Mouse (Mus musculus): ENCODE results near the gene Ncmap. TPM values are rescaled to one million over a fixed set of nuclear protein-coding genes. Genes with fewer than 3 reads are reported as not detected.
A peak's percentile ranks its signal among the peaks of the same experiment; 100 is the strongest.

Ncmap gene
- polyA plus RNA-seq, 1 experiment from 2014 or later: 0.55 TPM

DNA sequence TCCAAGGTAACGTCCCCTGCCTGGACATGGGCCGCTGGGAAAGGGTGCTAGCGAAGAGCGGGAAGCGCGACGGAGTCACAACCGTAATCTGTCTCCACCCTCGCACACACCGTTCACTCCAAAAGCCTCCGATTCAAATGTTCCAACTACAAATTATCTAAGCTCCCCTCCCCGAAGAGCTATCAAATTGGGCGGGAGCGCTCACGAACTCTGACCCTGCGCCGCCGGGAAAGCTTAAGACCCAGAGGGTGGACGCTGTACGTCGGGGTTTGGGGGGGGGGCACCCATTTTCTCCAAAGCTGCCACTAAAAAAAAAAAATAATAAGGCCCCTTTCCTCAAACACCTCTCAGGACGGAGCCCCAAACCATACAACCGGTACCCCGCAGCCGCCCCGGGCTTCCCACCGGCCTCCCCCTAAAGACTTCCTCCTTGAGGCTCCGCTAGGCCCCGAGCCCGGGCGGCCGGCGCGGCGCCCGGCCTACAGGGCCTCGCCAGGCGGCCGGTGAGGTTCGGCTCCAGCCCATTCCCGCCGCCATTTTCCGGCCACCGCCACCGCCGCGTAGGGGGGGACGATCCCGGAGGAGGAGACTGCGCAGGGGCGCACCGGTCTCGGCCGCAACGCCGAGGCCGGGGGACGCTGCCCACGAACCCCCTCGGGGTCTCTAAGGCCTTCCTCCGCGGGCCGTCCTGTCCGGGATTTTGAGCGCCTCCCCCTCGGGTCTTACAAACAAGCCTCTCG is 45.5 kb downstream of the Ncmap start:
- no peaks in the 10 kb centered on the region for H3K9me3 ChIP-seq (replicated peaks)
- H3K27ac ChIP-seq: peak overlapping the region; percentile 82
- peak overlapping the region; percentile 73 for H3K4me2 ChIP-seq
- WGBS: under 1% methylated on average over 67 of the region's 67 CpGs
- H3K27me3 ChIP-seq: no peaks in the 10 kb centered on the region
- H3K36me3 ChIP-seq: peaks cover 8% of the 10 kb centered on the region
- H3K4me3 ChIP-seq: peak overlapping the region; percentile 72
- ATAC-seq (replicated peaks; ENCODE audit: insufficient number of reproducible peaks, insufficient read depth, low FRiP score, low read depth): peak; percentile 23; the same call in 1 of the 2 replicates
- H3K9ac ChIP-seq: peak overlapping the region; percentile 97
- peaks cover 20% of the 10 kb centered on the region for H3K4me1 ChIP-seq (replicated peaks)

- H3K9ac ChIP-seq: no peak overlapping the region
- 82% methylated on average over 14 of the region's 14 CpGs for WGBS
- H3K9me3 ChIP-seq (replicated peaks): no peaks in the 10 kb centered on the region
- no peak overlapping the region for H3K4me3 ChIP-seq
- H3K36me3 ChIP-seq: peaks cover 97% of the 10 kb centered on the region
- no peaks in the 10 kb centered on the region for H3K27me3 ChIP-seq
- H3K4me1 ChIP-seq (replicated peaks): no peaks in the 10 kb centered on the region
- no peak overlapping the region for H3K27ac ChIP-seq
- no peak for ATAC-seq (replicated peaks; ENCODE audit: insufficient number of reproducible peaks, insufficient read depth, low FRiP score, low read depth)
- H3K4me2 ChIP-seq: no peak overlapping the region
Observed at GRCm38 (mm10) chr4:135337376-135337942, 60.6 kb downstream of the Ncmap start.

- H3K4me2 ChIP-seq: no peak overlapping the region
- no peak overlapping the region for H3K27ac ChIP-seq
- no peaks in the 10 kb centered on the region for H3K4me1 ChIP-seq (replicated peaks)
- no peak for ATAC-seq (replicated peaks; ENCODE audit: insufficient number of reproducible peaks, insufficient read depth, low FRiP score, low read depth)
- H3K36me3 ChIP-seq: peaks cover 97% of the 10 kb centered on the region
- no peaks in the 10 kb centered on the region for H3K27me3 ChIP-seq
- no peak overlapping the region for H3K9ac ChIP-seq
- WGBS: 79% methylated on average over 3 of the region's 3 CpGs
- no peaks in the 10 kb centered on the region for H3K9me3 ChIP-seq (replicated peaks)
- H3K4me3 ChIP-seq: no peak overlapping the region
Observed at GRCm38 (mm10) chr4:135336023-135336357, 62.0 kb downstream of the Ncmap start.

DNA sequence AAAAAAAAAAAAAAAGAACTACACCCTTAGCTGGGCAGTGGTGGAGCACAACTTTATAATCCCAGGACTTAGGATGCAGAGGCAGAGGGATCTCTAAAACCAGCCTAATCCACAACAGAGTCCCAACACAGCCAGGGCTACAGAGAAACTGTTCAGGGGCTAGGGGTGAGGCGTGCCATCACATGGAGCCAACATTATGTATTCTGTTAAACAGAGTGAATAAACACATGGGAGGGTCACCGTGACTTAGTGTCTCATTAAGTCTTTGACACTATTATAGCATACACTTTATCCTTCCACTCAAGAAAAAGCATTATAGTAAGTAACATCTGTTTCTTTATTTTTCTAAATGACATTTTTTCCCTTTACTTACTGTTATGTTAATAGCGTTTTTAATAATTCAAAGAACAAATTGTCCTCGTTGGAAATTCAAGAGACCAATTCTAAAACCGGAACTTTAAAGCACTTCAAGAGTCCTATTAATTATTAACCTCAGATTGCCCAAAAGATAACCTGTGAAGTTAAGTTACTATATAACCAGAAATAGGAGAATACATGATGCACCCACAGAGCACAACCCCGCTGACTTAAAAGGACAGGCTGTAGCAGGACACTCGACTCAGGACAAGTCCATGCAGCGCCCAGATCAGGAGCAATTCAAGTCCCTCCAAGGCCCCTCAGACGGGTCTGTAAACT is 62.6 kb downstream of the Ncmap start:
- 89% methylated on average over 9 of the region's 9 CpGs for WGBS
- ATAC-seq (replicated peaks; ENCODE audit: insufficient number of reproducible peaks, insufficient read depth, low FRiP score, low read depth): no peak
- Histone ChIP-seq H3K27me3 (no peaks in the 10 kb centered on the region), H3K9ac (no peak overlapping the region), H3K4me2 (no peak overlapping the region), H3K9me3 (replicated peaks) (no peaks in the 10 kb centered on the region), H3K27ac (no peak overlapping the region), H3K4me3 (no peak overlapping the region), H3K4me1 (replicated peaks) (no peaks in the 10 kb centered on the region), H3K36me3 (peaks cover 95% of the 10 kb centered on the region)

DNA sequence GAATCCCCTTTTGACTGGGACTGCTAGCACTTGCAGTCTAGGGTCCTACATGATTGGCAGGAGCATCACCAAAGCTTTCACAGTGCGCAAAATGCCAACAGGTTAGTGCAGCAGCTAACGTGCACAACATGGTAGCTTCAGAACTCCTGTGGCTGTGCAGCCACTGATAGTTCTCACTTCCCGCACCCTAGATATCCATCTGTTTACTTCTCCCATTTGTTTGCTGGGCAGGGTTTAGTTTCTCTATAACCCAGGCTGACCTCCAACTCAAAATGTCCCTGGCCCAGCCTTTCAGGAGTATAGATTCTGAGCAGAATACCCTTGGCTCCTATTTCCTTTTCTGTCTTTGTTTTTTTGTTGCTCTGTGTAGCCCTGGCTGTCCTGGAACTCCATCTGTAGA is 71.6 kb downstream of the Ncmap start:
- H3K36me3 ChIP-seq: peaks cover 94% of the 10 kb centered on the region
- no peaks in the 10 kb centered on the region for H3K4me1 ChIP-seq (replicated peaks)
- WGBS: 93% methylated on average over 3 of the region's 3 CpGs
- H3K4me3 ChIP-seq: no peak overlapping the region
- no peak for ATAC-seq (replicated peaks; ENCODE audit: insufficient number of reproducible peaks, insufficient read depth, low FRiP score, low read depth)
- no peak overlapping the region for H3K9ac ChIP-seq
- H3K27me3 ChIP-seq: no peaks in the 10 kb centered on the region
- no peak overlapping the region for H3K4me2 ChIP-seq
- H3K27ac ChIP-seq: no peak overlapping the region
- no peaks in the 10 kb centered on the region for H3K9me3 ChIP-seq (replicated peaks)

DNA sequence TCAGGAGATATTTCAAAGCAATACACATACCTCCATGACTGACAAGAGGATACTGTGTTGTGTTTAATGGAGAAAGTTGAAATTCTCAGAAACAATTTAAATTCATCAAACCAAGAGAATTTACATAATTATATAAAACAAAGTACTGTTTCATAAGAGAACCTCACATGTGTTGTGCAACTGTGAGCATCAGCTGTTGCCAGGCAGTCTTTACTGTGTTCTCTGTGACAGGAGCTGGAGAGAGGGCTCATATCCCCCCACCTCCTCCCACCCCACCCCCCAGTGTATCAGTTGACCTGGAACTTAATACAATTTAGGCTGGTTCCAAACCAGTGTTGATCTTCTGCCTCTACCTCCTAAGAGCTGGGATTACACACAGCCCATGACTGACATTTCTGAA is 72.0 kb downstream of the Ncmap start:
- Histone ChIP-seq H3K4me3 (no peak overlapping the region), H3K9ac (no peak overlapping the region), H3K4me1 (replicated peaks) (no peaks in the 10 kb centered on the region), H3K27me3 (no peaks in the 10 kb centered on the region), H3K9me3 (replicated peaks) (no peaks in the 10 kb centered on the region), H3K36me3 (peaks cover 94% of the 10 kb centered on the region), H3K27ac (no peak overlapping the region), H3K4me2 (no peak overlapping the region)
- no peak for ATAC-seq (replicated peaks; ENCODE audit: insufficient number of reproducible peaks, insufficient read depth, low FRiP score, low read depth)

DNA sequence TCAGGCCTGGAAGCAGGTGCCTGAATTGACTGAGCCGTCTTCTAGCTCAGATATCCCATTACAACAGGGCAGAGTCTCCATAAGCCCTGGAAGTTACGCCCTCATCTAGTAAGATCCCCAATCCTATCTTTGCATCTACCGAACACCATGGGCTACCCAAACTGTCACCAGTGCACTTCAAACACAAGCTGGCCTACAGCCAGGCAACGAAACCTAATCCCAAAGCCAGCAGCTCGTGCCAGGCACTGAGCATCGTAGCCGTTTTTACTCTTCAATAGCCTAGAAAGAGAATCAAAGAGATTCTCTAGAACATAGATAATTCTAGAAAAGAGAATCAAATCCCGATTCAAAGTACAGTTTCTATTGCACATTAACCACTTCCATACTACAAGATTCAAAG is 75.0 kb downstream of the Ncmap start:
- no peak overlapping the region for H3K9ac ChIP-seq
- no peaks in the 10 kb centered on the region for H3K27me3 ChIP-seq
- WGBS: 79% methylated on average over 8 of the region's 8 CpGs
- no peak for ATAC-seq (replicated peaks; ENCODE audit: insufficient number of reproducible peaks, insufficient read depth, low FRiP score, low read depth)
- H3K36me3 ChIP-seq: peaks cover 90% of the 10 kb centered on the region
- H3K4me3 ChIP-seq: no peak overlapping the region
- H3K27ac ChIP-seq: no peak overlapping the region
- no peaks in the 10 kb centered on the region for H3K9me3 ChIP-seq (replicated peaks)
- H3K4me1 ChIP-seq (replicated peaks): no peaks in the 10 kb centered on the region
- no peak overlapping the region for H3K4me2 ChIP-seq

MicroRNA genes within 50 kb of the gene (microRNA counts, 519-probe panel; counts per million panel counts)
- microRNA mmu-miR-700: 2,103 counts per million, percentile 27 among the panel's probes with 10 or more counts

Small RNA genes within 50 kb of the gene (microRNA-seq; reads per million reads assigned to microRNA genes)
- gene Mir700: 238 reads per million, percentile 62 among the genes with 10 or more reads in this experiment

Other genes with a start within 250 kb of the Ncmap start
- 252 and 254 TPM in 2 replicates for gene Clic4, start 125.4 kb downstream of the Ncmap start, polyA plus RNA-seq (2015; fragmentation: Nextera tagmentation; extraction: Ambion mirVana)
- gene Srrm1, start 44.9 kb downstream of the Ncmap start, polyA plus RNA-seq (2015; fragmentation: Nextera tagmentation; extraction: Ambion mirVana): 134 and 152 TPM in 2 replicates
- gene Rcan3, start 35.6 kb upstream of the Ncmap start, polyA plus RNA-seq (2015; fragmentation: Nextera tagmentation; extraction: Ambion mirVana): 8.6 and 10.3 TPM in 2 replicates
- 0.34 and 0.43 TPM in 2 replicates for gene Stpg1, start 96.6 kb upstream of the Ncmap start, polyA plus RNA-seq (2015; fragmentation: Nextera tagmentation; extraction: Ambion mirVana)
- 4.1 and 5.2 TPM in 2 replicates for gene Nipal3, start 96.8 kb upstream of the Ncmap start, polyA plus RNA-seq (2015; fragmentation: Nextera tagmentation; extraction: Ambion mirVana)
- 5.4 and 5.9 TPM in 2 replicates for gene Grhl3, start 175.4 kb upstream of the Ncmap start, polyA plus RNA-seq (2015; fragmentation: Nextera tagmentation; extraction: Ambion mirVana)

Data from heart, embryonic 15.5 days (tissue).